Mouse (Mus musculus): ENCODE results near the gene Rbks.
A peak's percentile ranks its signal among the peaks of the same experiment; 100 is the strongest.

DNA sequence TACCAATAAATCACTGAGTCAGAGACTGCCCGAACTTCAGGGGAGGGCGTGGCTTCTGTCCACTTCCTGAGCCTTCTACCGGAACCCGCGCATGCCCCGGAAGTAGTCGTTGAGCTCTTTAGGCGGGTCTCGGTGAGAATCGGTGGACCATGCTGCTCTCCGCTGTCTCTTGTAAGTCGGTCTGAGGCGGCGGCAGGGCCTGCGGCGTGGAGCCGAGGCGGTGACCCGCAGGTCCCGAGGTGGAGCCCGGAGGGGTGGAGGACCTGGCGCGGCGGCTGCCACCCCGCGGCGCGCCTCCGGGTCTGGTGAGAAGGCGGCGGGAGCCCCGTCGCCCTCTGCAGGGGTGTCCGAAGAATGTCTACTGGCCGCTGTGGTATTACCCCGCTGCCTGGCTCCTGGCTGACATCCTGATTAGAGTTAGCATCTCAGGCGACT is 83.6 kb downstream of the Rbks start:
- TF ChIP-seq CTCF (IDR thresholded peaks at IDR 0.05; ENCODE audit: insufficient read depth, low read length) (peak; percentile 31), POLR2A (IDR thresholded peaks at IDR 0.05; ENCODE audit: borderline replicate concordance, extremely low read depth, low read depth, low read length) (peak; percentile 80; the same call in 1 of the 2 replicates)
